In the genomic region with DNA sequence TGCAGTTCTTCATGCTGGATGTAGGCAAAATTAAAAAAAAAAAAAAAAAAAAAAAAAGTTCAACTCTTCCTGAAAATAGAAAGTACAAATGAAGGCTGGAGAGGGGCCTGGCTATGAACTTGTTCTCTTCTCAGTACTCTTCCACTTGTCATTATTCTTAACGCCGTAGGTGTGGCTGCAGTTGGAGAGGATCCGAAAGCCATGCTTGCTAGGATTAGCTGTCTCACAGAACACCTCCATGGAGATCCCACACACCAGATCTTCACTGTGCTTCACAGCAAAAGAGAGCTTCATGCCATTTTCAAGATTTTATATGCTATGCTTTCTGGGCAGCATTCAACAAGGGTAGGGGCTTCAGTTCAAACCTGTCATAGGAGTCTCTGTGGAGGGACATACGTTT, we compare ENCODE assay signal across 24 mouse cellular contexts. TPM values are rescaled to one million over a fixed set of nuclear protein-coding genes. Genes with fewer than 3 reads are reported as not detected.
DNase-seq lines count a peak whose midpoint lies in the region; TF ChIP-seq lines count a peak whose summit lies in the region.
"Had no signal": no experiment of that assay in that cellular context is flagged by ENCODE, and none has a peak within 500 bp of the region (broad histone marks: within the 10 kb centered on the region; RNA-seq: fewer than 3 reads in every experiment).

No protein-coding gene starts in this region.

- no peak for TF ChIP-seq POLR2A in cortical plate, adult 2 months (IDR thresholded peaks at IDR 0.05; ENCODE audit: extremely low read depth, insufficient read depth, low read length)

- peak overlapping the region; percentile 78 for H3K27ac ChIP-seq in cortical plate, adult 2 months (ENCODE audit: insufficient read depth, low read length)
- H3K27ac ChIP-seq: forebrain, embryonic 10.5 days; forebrain, embryonic 13.5 days; heart, adult 2 months; heart, embryonic 10.5 days; heart, embryonic 13.5 days; hindbrain, embryonic 15.5 days had no signal

- peak; percentile 24 to 70 for DNase-seq in frontal cortex, postnatal 36 days (ENCODE audit: low spot score in 2 of 2)
- DNase-seq in frontal cortex, postnatal 14 days (ENCODE audit: low spot score in 2 of 2): no peak
- DNase-seq in right cerebral cortex, adult 18-20 months: peak; percentile 60
- no peak for DNase-seq in right cerebral cortex, postnatal 10 days (ENCODE audit: low spot score in 2 of 2)
- DNase-seq in kidney, postnatal 36 days: no peak
- DNase-seq: adrenal gland, adult 2 months; adrenal gland, postnatal 14 days; cerebellum, adult 11-12 months; cerebellum, adult 8-10 months; cerebellum, postnatal 10 days; cerebellum, postnatal 36 days; gastrocnemius, postnatal 10 days; gastrocnemius, postnatal 36 days; heart, adult 2 months; heart, postnatal 14 days; heart, postnatal 4 days had no signal

- 0 out of 2 replicates have a peak, but pooled peaks cover 2% of the 10 kb centered on the region for H3K4me1 ChIP-seq in cortical plate, adult 2 months (ENCODE audit: control insufficient read depth, insufficient read depth, low read length)
- H3K4me1 ChIP-seq: forebrain, embryonic 10.5 days; forebrain, embryonic 13.5 days; heart, embryonic 10.5 days; heart, embryonic 13.5 days; hindbrain, embryonic 15.5 days had no signal

- H3K4me3 ChIP-seq in cortical plate, adult 2 months (ENCODE audit: insufficient read depth, low read length): no peak overlapping the region
- H3K4me3 ChIP-seq: forebrain, embryonic 10.5 days; forebrain, embryonic 13.5 days; heart, adult 2 months; heart, embryonic 10.5 days; heart, embryonic 13.5 days; hindbrain, embryonic 15.5 days had no signal

- no peak for TF ChIP-seq CTCF in cortical plate, adult 2 months (IDR thresholded peaks at IDR 0.05; ENCODE audit: extremely low read depth, insufficient read depth, low read length)

RNA-seq across cellular contexts. Expression of a gene that starts 14.8 kb away (rescaled TPM):
- polyA plus RNA-seq in cortical plate, adult 2 months (2012; rRNA removed): 29.2 and 34.8 TPM in 2 replicates
- polyA plus RNA-seq: adrenal gland, adult 2 months; C2C12; CD4-positive, CD25-positive, alpha-beta regulatory T cell, adult 4 months had no signal

Comparison
In these comparisons a context has a peak if more than half of its experiments do, and no peak if none do; other contexts are left out.
1. DNase-seq: peak in frontal cortex, postnatal 36 days (2 of 2) and right cerebral cortex, adult 18-20 months (single experiment); none in frontal cortex, postnatal 14 days (0 of 2), right cerebral cortex, postnatal 10 days (0 of 2) and kidney, postnatal 36 days (0 of 2).